20 mouse cellular contexts compared by ENCODE assay signal in genomic region chr12:102069521-102070201, GRCm38 (mm10). TPM values are rescaled to one million over a fixed set of nuclear protein-coding genes. Genes with fewer than 3 reads are reported as not detected.
DNase-seq lines count a peak whose midpoint lies in the region; ATAC-seq lines count a peak whose summit lies in the region.
"Had no signal": no experiment of that assay in that cellular context is flagged by ENCODE, and none has a peak within 500 bp of the region (broad histone marks: within the 10 kb centered on the region; RNA-seq: fewer than 3 reads in every experiment).

No protein-coding gene starts in this region.

- H3K36me3 ChIP-seq in heart, embryonic 12.5 days: no peaks in the 10 kb centered on the region
- no peaks in the 10 kb centered on the region for H3K36me3 ChIP-seq in kidney, embryonic 14.5 days (ENCODE audit: control insufficient read depth, insufficient read depth, low read length)
- H3K36me3 ChIP-seq in hindbrain, embryonic 12.5 days: no peaks in the 10 kb centered on the region
- H3K36me3 ChIP-seq: forebrain, embryonic 12.5 days; heart, embryonic 10.5 days had no signal

- H3K9me3 ChIP-seq in heart, embryonic 12.5 days (replicated peaks): no peaks in the 10 kb centered on the region
- no peaks in the 10 kb centered on the region for H3K9me3 ChIP-seq in kidney, embryonic 14.5 days (ENCODE audit: control insufficient read depth, low read length)
- no peaks in the 10 kb centered on the region for H3K9me3 ChIP-seq in hindbrain, embryonic 12.5 days (replicated peaks)
- H3K9me3 ChIP-seq: forebrain, embryonic 12.5 days; heart, embryonic 10.5 days had no signal

- no peak overlapping the region for H3K4me3 ChIP-seq in heart, embryonic 12.5 days
- H3K4me3 ChIP-seq in kidney, embryonic 14.5 days (ENCODE audit: low read length): no peak overlapping the region
- H3K4me3 ChIP-seq in hindbrain, embryonic 12.5 days: no peak overlapping the region
- H3K4me3 ChIP-seq: forebrain, embryonic 12.5 days; heart, embryonic 10.5 days had no signal

- H3K27me3 ChIP-seq in heart, embryonic 12.5 days (replicated peaks): no peaks in the 10 kb centered on the region
- H3K27me3 ChIP-seq in kidney, embryonic 14.5 days (ENCODE audit: control insufficient read depth, insufficient read depth, low read length): no peaks in the 10 kb centered on the region
- no peaks in the 10 kb centered on the region for H3K27me3 ChIP-seq in hindbrain, embryonic 12.5 days
- H3K27me3 ChIP-seq: forebrain, embryonic 12.5 days had no signal

- DNase-seq in heart, postnatal 4 days: no peak
- peak; percentile 45 to 71 for DNase-seq in lung, adult 18-20 months
- peak; percentile 70 for DNase-seq in lung, postnatal 25 days (ENCODE audit: low spot score)
- DNase-seq in thymus, postnatal 14 days: no peak
- DNase-seq: adrenal gland, adult 8-10 months; cerebellum, adult 11 months; gastrocnemius, postnatal 25 days; heart, postnatal 14 days; left cerebral cortex, postnatal 4 days; thymus, adult 18-20 months had no signal

- no peak overlapping the region for H3K9ac ChIP-seq in heart, embryonic 12.5 days
- no peak overlapping the region for H3K9ac ChIP-seq in kidney, embryonic 14.5 days (ENCODE audit: low read depth, low read length)
- H3K9ac ChIP-seq in hindbrain, embryonic 12.5 days: no peak overlapping the region
- H3K9ac ChIP-seq: forebrain, embryonic 12.5 days had no signal

- no peak overlapping the region for H3K4me2 ChIP-seq in heart, embryonic 12.5 days
- no peak overlapping the region for H3K4me2 ChIP-seq in kidney, embryonic 14.5 days (replicated peaks; ENCODE audit: low read depth, low read length)
- no peak overlapping the region for H3K4me2 ChIP-seq in hindbrain, embryonic 12.5 days (replicated peaks)
- H3K4me2 ChIP-seq: forebrain, embryonic 12.5 days; liver, embryonic 11.5 days had no signal

- H3K4me1 ChIP-seq in heart, embryonic 12.5 days (replicated peaks): no peaks in the 10 kb centered on the region; the same call in none of the 2 replicates
- H3K4me1 ChIP-seq in kidney, embryonic 14.5 days (ENCODE audit: control insufficient read depth, insufficient read depth, low read length): no peaks in the 10 kb centered on the region
- peaks cover 8% of the 10 kb centered on the region for H3K4me1 ChIP-seq in hindbrain, embryonic 12.5 days

- 53% methylated on average over 10 of the region's 10 CpGs for WGBS in heart, embryonic 12.5 days
- 24% methylated on average over 10 of the region's 10 CpGs for WGBS in kidney, embryonic 14.5 days
- 80% methylated on average over 10 of the region's 10 CpGs for WGBS in hindbrain, embryonic 12.5 days

- H3K27ac ChIP-seq in heart, embryonic 12.5 days (ENCODE audit: poor library complexity, severe bottlenecking): no peak overlapping the region
- no peak overlapping the region for H3K27ac ChIP-seq in kidney, embryonic 14.5 days (ENCODE audit: low read depth, low read length)
- H3K27ac ChIP-seq in hindbrain, embryonic 12.5 days: no peak overlapping the region
- H3K27ac ChIP-seq: forebrain, embryonic 12.5 days; heart, embryonic 10.5 days; hindbrain, postnatal 0 days had no signal

- ATAC-seq in heart, embryonic 12.5 days (ENCODE audit: insufficient number of reproducible peaks, low FRiP score): 0 out of 2 replicates have a peak, but pooled peaks have one; percentile 22
- peak; percentile 49; the same call in 1 of the 2 replicates for ATAC-seq in kidney, embryonic 14.5 days (ENCODE audit: low FRiP score, low TSS enrichment)
- ATAC-seq in erythroblast, adult 5-6 weeks (replicated peaks; ENCODE audit: low FRiP score, poor library complexity, severe bottlenecking): no peak
- ATAC-seq in hindbrain, embryonic 12.5 days (ENCODE audit: low FRiP score): no peak
- ATAC-seq: hindbrain, postnatal 0 days; midbrain, embryonic 16.5 days had no signal

RNA-seq across cellular contexts. Expression of gene Slc24a4, which starts 58.9 kb away (rescaled TPM):
- polyA plus RNA-seq in heart, embryonic 12.5 days (2016; fragmentation: Nextera tagmentation; extraction: Ambion mirVana): 4.0 and 4.4 TPM in 2 replicates
- total RNA-seq in heart, postnatal 4 days (2021): 1 to 10 TPM; 2.5 to 2.9 TPM
- not detected in 2 replicates for polyA plus RNA-seq in kidney, embryonic 14.5 days (2014; fragmentation: Nextera tagmentation; extraction: Ambion mirVana)
- not detected in 2 replicates for total RNA-seq in erythroblast, adult 5-6 weeks (2015; ENCODE audit: low replicate concordance)
- total RNA-seq in erythroblast, adult 5-6 weeks (2017; ENCODE audit: low replicate concordance): not detected in 2 replicates
- polyA plus RNA-seq in hindbrain, embryonic 12.5 days (2016; fragmentation: Nextera tagmentation; extraction: Ambion mirVana): 1.0 and 1.2 TPM in 2 replicates
- total RNA-seq: gastrocnemius, postnatal 25 days; megakaryocyte progenitor cell, adult 5-6 weeks had no signal

Comparison
In these comparisons a context has a peak if more than half of its experiments do, and no peak if none do; other contexts are left out.
1. ATAC-seq: peak in heart, embryonic 12.5 days (single experiment) and kidney, embryonic 14.5 days (single experiment); none in erythroblast, adult 5-6 weeks (single experiment) and hindbrain, embryonic 12.5 days (single experiment).
2. DNase-seq: peak in lung, adult 18-20 months (2 of 2) and lung, postnatal 25 days (single experiment); none in heart, postnatal 4 days (single experiment) and thymus, postnatal 14 days (single experiment).